Mouse (Mus musculus): ENCODE results near the gene Rgl2.

The Rgl2 gene

DNA sequence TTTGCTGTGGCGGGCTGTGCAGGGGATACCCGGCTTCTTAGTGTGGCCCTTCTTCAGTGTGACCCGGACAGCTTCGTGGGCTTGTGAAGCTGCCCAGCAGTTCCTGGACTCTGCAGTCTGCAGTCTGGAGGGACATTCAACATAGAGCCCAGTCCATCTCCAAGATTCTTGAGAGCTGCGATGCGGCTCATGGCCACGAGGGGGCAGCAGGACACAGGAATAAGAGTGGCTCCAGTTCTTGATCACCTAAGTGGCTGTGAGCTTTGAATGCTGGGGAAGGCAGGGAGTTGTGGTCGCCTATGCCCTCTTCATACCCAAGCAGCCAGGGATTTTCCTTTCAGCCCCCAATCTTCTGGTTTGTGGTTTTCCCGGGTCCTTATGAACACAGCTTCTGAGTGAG lies 39.1 kb downstream of the Rgl2 start:
- DNase-seq (ENCODE audit: low spot score in 2 of 2): peak; percentile 75 to 83

DNA sequence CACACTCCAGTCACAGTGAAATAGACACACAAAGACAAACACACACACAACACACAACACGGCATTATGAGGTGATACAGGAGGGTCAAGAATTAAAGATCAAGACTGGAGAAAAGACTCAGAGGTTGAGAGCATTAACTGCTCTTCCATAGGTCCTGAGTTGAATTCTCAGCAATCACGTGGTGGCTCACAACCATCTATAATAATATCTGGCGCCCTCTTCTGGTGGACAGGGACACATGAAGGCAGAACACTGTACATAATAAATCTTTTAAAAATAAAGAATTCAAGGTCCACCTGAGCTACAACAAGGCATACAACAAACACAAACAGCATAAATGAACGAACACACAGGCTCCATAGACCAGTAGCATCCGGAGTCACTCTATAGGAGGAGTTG lies 39.6 kb downstream of the Rgl2 start:
- DNase-seq (ENCODE audit: low spot score in 2 of 2): peak in 1 of 2 experiments; percentile 66

DNA sequence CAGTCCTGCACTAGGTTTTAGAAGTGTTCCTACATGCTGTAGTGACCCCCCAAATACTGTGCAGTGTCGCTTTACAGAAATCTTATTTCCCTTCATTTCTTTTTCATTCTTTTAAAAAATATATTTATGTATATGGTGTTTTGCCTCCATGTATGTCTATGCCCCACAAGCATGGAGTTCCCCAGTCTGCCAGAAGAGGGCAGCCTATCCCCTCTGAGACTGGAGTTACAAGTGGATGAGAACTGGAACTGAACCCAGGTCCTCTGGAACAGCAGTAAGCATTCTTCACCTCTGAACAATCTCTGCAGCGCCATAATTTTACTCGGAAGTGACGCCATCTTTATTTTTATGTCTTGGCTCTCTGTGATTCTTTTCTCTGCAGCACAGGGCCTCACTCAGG lies 40.1 kb downstream of the Rgl2 start:
- peak in 1 of 2 experiments; percentile 54 for DNase-seq (ENCODE audit: low spot score in 2 of 2)

DNA sequence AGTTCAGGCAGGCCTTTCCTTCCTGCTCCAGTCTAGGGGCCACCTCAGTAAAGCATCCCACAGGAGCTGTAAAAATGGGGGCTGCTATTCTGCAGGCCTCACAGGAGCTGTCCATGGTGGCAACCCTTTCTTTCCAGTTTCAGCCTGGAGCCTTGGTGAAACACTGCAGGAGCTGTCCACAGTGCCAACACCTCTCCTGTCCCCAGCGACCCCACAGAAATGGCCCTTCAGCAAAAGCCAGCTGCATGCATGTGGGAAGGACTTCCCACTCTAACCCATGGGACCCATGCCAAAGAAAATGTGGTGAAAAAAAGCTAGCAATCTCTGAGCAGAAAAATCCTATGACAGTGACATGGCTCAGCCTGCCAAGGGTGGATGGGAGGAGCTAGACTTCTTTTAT lies 43.3 kb downstream of the Rgl2 start:
- peak in 1 of 2 experiments; percentile 56 for DNase-seq (ENCODE audit: low spot score in 2 of 2)

DNA sequence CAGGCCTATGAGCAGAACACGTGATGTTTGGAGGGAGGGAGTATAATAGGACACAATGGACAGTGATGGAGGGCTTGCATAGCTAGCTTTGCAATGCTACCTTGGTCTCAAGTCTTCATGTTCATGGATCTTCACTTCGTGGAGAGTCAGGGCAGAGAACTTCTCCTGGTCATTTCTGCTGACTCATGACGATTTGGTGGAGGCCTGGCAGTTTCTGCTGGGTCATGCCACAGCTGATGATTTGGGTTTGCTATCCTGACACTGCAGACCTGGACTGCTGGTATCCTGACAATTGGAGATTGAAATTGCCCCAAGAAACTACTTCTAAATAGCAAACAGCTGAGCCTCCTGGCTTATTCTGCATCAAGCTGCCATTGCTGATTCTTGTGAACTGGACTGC lies 44.2 kb downstream of the Rgl2 start:
- no peak for DNase-seq (ENCODE audit: low spot score in 2 of 2)

DNA sequence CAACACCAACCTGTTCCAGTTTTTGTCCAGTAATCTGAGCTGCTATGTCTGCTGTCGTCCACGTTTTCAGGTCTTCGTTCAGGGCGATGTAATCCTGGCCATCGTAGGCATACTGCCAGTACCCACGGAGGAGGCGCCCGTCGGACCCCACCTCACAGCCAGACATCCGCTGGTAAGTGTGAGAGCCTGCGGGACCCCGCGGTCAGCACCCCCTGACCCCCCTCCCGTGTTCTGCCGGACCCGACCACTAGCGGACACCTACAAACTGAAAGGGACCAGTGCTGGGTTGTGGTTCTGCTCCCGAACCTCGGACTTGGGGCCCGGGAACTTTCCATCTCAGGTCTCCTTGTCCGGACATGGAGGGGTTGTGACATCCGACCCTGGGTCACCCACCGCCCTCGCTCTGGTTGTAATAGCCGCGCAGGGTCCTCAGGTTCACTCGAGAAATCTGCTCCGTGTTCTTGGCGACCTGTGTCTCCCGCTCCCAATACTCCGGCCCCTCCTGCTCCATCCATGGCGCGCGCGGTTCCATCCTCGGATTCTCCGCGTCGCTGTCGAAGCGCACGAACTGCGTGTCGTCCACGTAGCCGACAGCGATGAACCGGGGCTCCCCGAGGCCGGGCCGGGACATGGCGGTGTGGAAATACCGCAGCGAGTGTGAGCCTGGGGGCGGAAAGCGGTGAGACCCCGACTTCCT lies 48.7 kb downstream of the Rgl2 start:
- peak in 1 of 2 experiments; percentile 22 for DNase-seq (ENCODE audit: low spot score in 2 of 2)

DNA sequence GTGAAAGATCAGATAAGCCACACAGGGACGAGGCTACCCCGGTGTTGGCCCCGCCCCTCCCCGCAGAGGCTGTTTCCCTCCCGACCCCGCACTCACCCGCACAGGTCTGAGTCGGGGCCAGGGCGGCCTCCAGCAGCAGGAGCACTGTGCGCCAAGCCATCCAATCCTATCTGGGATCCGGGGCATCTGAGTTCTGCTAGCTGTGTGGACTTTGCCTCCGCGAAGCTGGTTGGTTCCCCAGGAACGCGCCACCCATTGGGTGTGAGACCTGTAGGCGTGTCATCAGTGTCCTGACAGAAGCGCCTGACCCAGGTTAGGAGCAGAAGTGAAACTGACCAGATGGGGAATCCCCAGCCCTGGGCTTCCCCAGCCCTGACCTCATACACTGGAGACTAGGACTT lies 49.3 kb downstream of the Rgl2 start:
- DNase-seq (ENCODE audit: low spot score in 2 of 2): peak; percentile 55 to 81

DNA sequence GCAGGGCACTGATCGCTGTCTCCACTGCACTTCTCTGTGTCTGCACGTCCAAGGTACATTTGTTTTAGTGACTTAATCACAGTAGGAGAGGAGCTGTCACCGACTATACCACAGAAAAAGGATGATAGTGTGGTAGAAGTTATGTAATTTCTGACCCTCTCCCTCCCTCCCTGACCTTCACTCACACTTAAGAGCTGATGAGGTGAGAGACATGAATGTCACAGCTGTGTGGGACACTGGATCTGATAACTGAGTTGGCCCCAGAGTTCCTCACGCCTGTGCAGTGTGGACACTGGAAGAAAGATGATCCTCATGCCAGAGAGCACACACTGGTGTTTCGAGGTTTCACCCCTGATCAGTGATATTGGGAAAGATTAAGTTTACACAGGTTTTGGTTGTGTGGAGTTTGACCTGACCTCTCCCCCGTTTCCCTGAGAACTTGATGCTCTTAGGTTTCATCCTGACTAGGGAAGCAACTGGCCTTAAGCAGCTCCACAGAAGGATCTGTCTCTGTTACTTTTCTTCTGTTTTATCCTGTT lies 50.2 kb downstream of the Rgl2 start:
- no peak for DNase-seq (ENCODE audit: low spot score in 2 of 2)

DNA sequence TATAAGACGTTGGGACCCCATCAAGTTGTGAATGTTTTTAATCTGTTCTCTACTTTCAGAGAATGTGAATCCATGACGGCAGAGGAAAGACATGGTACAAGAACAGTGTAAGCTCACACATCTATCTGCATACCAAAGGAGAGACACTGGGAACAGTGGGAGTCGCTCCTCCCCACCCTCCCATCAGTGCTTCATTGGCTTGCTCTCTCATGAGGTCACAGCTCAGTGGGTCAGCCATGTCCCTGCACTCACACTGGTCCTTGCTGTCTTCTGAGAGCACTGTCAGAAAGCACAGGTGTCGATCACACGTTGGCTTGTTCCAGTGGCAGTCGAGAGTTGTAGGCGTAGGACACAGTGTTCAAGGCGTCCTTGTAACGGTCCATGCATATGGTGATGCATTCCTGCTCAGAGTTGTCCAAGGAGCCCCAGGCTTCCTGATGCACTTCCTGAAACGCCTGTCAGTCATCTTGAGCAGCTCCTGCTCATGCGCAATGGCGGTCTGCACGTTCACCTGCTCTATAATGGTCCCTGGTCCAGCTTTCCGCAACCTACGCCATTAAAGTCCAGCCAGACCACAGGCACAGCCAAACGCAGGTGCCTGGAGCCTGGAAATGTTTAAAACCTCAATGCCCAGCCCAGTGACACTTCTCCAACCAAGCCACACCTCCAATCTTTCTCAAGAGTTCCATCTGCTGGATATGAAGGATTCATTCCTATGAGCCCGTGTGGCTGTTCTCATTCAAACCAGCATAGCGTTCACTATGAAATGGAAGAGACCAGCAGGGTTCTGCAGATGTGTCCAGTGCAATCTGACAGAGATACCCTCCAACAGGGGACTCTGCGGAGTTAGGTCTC lies 51.1 kb downstream of the Rgl2 start:
- DNase-seq (ENCODE audit: low spot score in 2 of 2): no peak

DNA sequence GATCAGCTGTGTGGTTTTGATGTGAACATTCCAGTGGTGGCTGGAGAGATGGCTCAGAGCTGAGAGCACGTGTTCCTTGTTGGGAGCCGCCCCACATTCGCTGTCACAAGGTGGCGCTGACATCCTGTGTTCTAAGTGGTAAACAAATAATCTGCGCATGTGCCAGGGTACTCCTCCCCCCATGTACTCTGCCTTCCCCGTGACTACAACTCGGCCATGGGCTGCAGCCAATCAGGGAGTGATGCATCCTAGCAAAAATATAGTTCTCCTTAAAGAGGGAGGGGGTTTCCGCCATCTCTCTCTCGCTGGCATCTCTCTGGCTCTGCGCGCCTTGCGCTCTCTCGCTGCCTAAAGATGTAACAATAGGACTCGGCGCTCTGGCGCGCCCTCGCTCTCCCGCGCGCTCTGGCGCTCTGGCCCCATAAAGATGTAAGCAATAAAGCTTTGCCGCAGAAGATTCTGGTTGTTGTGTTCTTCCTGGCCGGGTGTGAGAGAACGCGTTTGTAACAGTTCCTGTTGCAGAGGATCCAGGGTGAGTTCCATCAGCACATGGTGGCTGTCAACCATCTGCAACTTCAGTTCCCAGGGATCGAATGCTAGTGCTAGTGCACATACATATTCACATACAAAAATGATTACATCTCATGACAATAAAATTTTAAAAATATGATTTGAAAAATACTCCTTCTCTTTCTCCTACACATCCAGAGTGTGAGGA lies 52.0 kb downstream of the Rgl2 start:
- DNase-seq (ENCODE audit: low spot score in 2 of 2): peak; percentile 50 to 87

DNA sequence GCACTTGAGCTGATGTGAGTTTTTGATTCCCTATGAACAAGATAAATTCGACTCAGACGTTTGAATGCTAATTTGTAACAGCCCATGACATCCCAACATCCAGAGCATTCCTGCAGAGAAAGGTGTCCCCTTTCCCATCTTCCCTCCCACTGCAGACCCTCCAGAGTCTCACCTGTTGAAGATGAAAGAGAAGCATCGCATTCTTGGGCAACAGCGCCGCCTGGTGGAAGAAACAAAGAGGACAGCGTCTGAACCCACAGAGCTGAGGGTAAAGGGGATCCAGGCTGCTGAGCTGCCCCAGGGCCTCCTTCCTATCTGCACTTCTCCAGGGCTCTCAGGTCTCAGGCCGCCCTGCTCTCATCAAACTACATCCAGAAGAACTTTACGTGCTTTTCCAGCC lies 52.8 kb downstream of the Rgl2 start:
- DNase-seq (ENCODE audit: low spot score in 2 of 2): peak; percentile 68 to 85
